Mouse (Mus musculus) urinary bladder, postnatal 14 days (tissue): Measurements from ENCODE around the gene Car4.

ENCODE experiments used
- DNase-seq: peaks from one replicate; pipeline ENCODE4 v3.0.0; 2021; ENCODE audit warnings: low spot score

Gene Car4

GRCm38 (mm10) chr11:84957591-84958270 is at the start of gene Car4:
Car4 (plus strand) TSS chr11:84957786.
- DNase-seq: no peak

GRCm38 (mm10) chr11:84908480-84908879 is 49.1 kb upstream of the Car4 start:
- no peak for DNase-seq

- DNase-seq: no peak
These were observed 47.2 kb upstream of the Car4 start for GRCm38 (mm10) chr11:84910411-84910810.

GRCm38 (mm10) chr11:84914673-84915072 is 42.9 kb upstream of the Car4 start:
- no peak for DNase-seq

- DNase-seq: peak; percentile 86
These were observed 41.4 kb upstream of the Car4 start, which contains the start of gene Znhit3 for GRCm38 (mm10) chr11:84916053-84916702. Znhit3 (minus strand) TSS chr11:84916366.

GRCm38 (mm10) chr11:84916703-84917300 is 40.8 kb upstream of the Car4 start:
- DNase-seq: no peak

GRCm38 (mm10) chr11:84918425-84918824 is 39.2 kb upstream of the Car4 start:
- DNase-seq: peak; percentile 85

GRCm38 (mm10) chr11:84919276-84919675 is 38.3 kb upstream of the Car4 start:
- DNase-seq: peak; percentile 27

- DNase-seq: no peak
These were observed 37.6 kb upstream of the Car4 start for GRCm38 (mm10) chr11:84919951-84920350.

- no peak for DNase-seq
These were observed 36.6 kb upstream of the Car4 start for GRCm38 (mm10) chr11:84920981-84921380.

- no peak for DNase-seq
These were observed 25.3 kb upstream of the Car4 start for GRCm38 (mm10) chr11:84932261-84932660.

- DNase-seq: no peak
These were observed 18.0 kb upstream of the Car4 start for GRCm38 (mm10) chr11:84939508-84940053.

GRCm38 (mm10) chr11:84940140-84940539 is 17.4 kb upstream of the Car4 start:
- DNase-seq: no peak

GRCm38 (mm10) chr11:84943948-84944347 is 13.6 kb upstream of the Car4 start:
- peak; percentile 72 for DNase-seq

GRCm38 (mm10) chr11:84944639-84945435 is 12.7 kb upstream of the Car4 start:
- no peak for DNase-seq

GRCm38 (mm10) chr11:84945841-84946240 is 11.7 kb upstream of the Car4 start:
- DNase-seq: no peak

GRCm38 (mm10) chr11:84947206-84947605 is 10.4 kb upstream of the Car4 start:
- no peak for DNase-seq

GRCm38 (mm10) chr11:84948114-84948513 is 9.5 kb upstream of the Car4 start:
- no peak for DNase-seq

GRCm38 (mm10) chr11:84948526-84948925 is 9.1 kb upstream of the Car4 start:
- no peak for DNase-seq

GRCm38 (mm10) chr11:84952611-84953010 is 5.0 kb upstream of the Car4 start:
- no peak for DNase-seq

- DNase-seq: no peak
These were observed 1.2 kb upstream of the Car4 start for GRCm38 (mm10) chr11:84956400-84956799.

GRCm38 (mm10) chr11:84957171-84957570 is 415 bp upstream of the Car4 start:
- DNase-seq: no peak
